Mouse (Mus musculus) embryonic facial prominence, embryonic 14.5 days (tissue): Measurements from ENCODE around the gene Bcdin3d. TPM values are rescaled to one million over a fixed set of nuclear protein-coding genes. Genes with fewer than 3 reads are reported as not detected.

Source experiments
- ATAC-seq: fragments of 200-750 bp; cut with Nextera tagmentation; 2 replicates; pipeline ENCODE4 v1.8.0; 2017; ENCODE audit warnings: low read depth, moderate number of reproducible peaks, moderate TSS enrichment
- DNase-seq: peaks from one replicate; pipeline ENCODE4 v3.0.0-alpha.2; 2015; ENCODE audit warnings: low spot score
- H3K27ac ChIP-seq: fragments of 300-500 bp; sonication (generic); replicated peaks from 2 replicates; pipeline ENCODE4 v1.5.1; 2014; ENCODE audit warnings: low read depth, mild to moderate bottlenecking, low read length, moderate library complexity
- H3K27me3 ChIP-seq: fragments of 300-500 bp; sonication (generic); replicated peaks from 2 replicates; pipeline ENCODE4 v1.6.1; 2014; ENCODE audit warnings: low read length; ENCODE audit not compliant: control insufficient read depth, insufficient read depth
- H3K36me3 ChIP-seq: fragments of 300-500 bp; sonication (generic); 2 replicates; pipeline ENCODE4 v1.6.1; 2014; ENCODE audit warnings: low read length, mixed read lengths; ENCODE audit not compliant: control insufficient read depth, insufficient read depth
- H3K4me1 ChIP-seq: fragments of 300-500 bp; sonication (generic); 2 replicates; pipeline ENCODE4 v1.6.1; 2014; ENCODE audit warnings: antibody characterized with exemption, low read length; ENCODE audit not compliant: control insufficient read depth, insufficient read depth
- H3K4me2 ChIP-seq: fragments of 300-500 bp; sonication (generic); 2 replicates; pipeline ENCODE4 v1.6.1; 2014; ENCODE audit warnings: low read depth, mild to moderate bottlenecking, low read length, moderate library complexity, mixed read lengths
- H3K4me3 ChIP-seq: fragments of 300-500 bp; sonication (generic); 2 replicates; pipeline ENCODE4 v1.5.1; 2014; ENCODE audit warnings: low read depth, mild to moderate bottlenecking, low read length
- H3K9ac ChIP-seq: fragments of 300-500 bp; sonication (generic); 2 replicates; pipeline ENCODE4 v1.6.1; 2014; ENCODE audit warnings: low read depth, mild to moderate bottlenecking, low read length, moderate library complexity, mixed read lengths
- H3K9me3 ChIP-seq: fragments of 300-500 bp; sonication (generic); 2 replicates; pipeline ENCODE4 v1.6.1; 2016; ENCODE audit warnings: low read length; ENCODE audit not compliant: control insufficient read depth
- WGBS: fragments of 180-500 bp; shearing (Covaris S2); extraction: QIAGEN DNeasy Blood & Tissue Kit; methylation state at CpG from one replicate; pipeline ENCODE4 v1.1.7; 2014; 5-methylcytosine and 5-hydroxymethylcytosine counted together
- polyA plus RNA-seq: library from polyadenylated mRNA; unstranded; fragments of >200 nt; fragmentation: Nextera tagmentation; extraction: Ambion mirVana; gene quantifications from 2 replicates; pipeline ENCODE4 v1.2.1, GENCODE M21; 2014

Gene Bcdin3d
- polyA plus RNA-seq, 1 experiment from 2014 or later: 10.8 TPM

DNA sequence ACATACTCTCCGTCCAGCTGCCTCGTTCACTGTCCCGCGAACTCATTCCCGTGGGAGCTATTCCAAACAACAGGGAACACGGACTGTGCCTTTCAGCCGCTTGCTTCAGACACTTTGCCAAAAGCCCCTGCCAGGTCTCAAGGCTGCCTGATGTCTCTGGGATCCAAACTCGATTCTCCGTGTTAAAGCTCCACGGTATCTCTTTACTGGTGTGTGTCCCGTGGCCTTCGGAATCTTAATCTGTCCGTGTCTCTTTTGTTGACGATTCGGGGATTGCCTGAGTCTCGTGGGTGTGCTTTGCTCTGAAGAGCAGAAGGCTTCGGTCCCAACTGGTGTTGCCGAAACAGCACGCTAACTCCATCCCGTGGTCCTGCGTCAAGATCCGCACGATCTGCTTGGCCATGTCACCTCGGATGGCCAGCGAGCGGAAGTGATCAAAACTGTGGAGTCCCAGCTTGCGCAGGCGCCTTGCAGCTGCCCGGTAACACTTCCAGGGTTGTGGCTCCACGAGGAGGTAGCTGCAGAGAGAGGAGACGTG lies 4.2 kb downstream of the Bcdin3d start:
- WGBS: 85% methylated on average over 31 of the region's 31 CpGs
- peaks cover 26% of the 10 kb centered on the region for H3K36me3 ChIP-seq
- no peak for DNase-seq
- H3K4me2 ChIP-seq: no peak overlapping the region
- H3K4me3 ChIP-seq: no peak overlapping the region
- no peaks in the 10 kb centered on the region for H3K9me3 ChIP-seq
- no peaks in the 10 kb centered on the region for H3K27me3 ChIP-seq
- ATAC-seq: no peak
- no peak overlapping the region for H3K9ac ChIP-seq
- peaks cover 12% of the 10 kb centered on the region for H3K4me1 ChIP-seq
- H3K27ac ChIP-seq: no peak overlapping the region

DNA sequence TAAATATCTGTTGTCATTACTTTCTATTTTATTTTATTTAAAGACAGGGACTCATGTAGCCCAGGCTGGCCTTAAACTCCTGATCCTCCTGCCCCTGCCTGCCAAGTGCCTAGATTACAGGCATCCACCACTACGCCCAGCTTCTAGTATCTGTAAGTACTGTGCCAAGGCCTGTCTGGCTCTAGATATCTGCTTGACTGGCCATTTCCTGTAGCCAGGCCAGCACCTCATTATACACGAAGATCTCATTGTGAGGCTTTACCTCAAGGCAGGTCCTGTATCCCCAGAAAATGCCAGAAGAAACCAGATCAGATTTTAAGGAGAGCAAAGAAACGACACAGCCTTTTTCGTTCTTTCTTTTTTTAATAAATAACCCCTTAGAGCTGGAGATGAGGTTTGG lies 4.8 kb downstream of the Bcdin3d start:
- ATAC-seq: no peak
- 88% methylated on average over 4 of the region's 4 CpGs for WGBS
- H3K9ac ChIP-seq: no peak overlapping the region
- H3K36me3 ChIP-seq: peaks cover 26% of the 10 kb centered on the region
- no peak overlapping the region for H3K4me2 ChIP-seq
- H3K27me3 ChIP-seq: no peaks in the 10 kb centered on the region
- H3K9me3 ChIP-seq: no peaks in the 10 kb centered on the region
- DNase-seq: no peak
- H3K4me1 ChIP-seq: peaks cover 9% of the 10 kb centered on the region
- H3K27ac ChIP-seq: no peak overlapping the region
- no peak overlapping the region for H3K4me3 ChIP-seq

DNA sequence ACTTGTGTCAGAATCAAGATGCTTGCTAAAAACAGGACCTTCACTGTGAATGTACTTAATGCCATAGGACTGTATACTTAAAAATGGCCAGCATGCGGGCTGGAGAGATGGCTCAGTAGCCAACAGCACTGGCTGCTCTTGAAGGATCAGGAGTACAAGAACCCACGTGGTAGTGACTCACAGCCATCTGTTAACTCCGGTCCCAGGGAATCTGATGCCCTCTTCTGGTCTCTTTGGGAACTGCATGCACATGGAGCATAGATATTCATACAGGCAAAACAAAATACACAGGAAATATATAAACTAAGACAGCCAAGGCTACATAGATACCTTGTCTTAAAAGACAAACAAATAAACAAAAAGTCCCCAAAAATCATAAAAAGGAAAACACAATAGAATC lies 5.5 kb downstream of the Bcdin3d start:
- peaks cover 26% of the 10 kb centered on the region for H3K36me3 ChIP-seq
- 42% methylated on average over 3 of the region's 3 CpGs for WGBS
- H3K9me3 ChIP-seq: no peaks in the 10 kb centered on the region
- no peak overlapping the region for H3K27ac ChIP-seq
- H3K4me3 ChIP-seq: no peak overlapping the region
- ATAC-seq (no peak), DNase-seq (peak; percentile 71)
- no peak overlapping the region for H3K9ac ChIP-seq
- peaks cover 8% of the 10 kb centered on the region for H3K4me1 ChIP-seq
- no peak overlapping the region for H3K4me2 ChIP-seq
- H3K27me3 ChIP-seq: no peaks in the 10 kb centered on the region

DNA sequence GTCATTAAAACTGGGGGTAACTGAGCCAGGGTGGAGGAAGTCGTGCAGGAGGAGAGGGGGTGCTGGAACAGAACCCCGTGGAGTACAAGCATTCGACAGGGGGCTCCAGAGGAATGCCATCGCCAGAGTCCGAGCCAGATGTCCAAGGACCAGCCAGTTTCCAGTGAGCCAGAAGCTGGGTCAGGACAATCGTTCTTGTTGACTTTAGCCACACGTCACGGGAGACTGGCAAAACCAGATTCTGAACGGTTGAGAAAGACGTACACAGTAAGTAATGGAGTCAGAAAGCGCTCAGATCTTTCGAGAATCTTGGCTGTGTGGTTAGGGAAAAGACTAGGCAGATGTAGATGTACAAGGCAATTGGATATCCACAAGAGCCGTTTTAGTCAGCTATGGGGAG lies 11.3 kb downstream of the Bcdin3d start:
- WGBS: 52% methylated on average over 13 of the region's 13 CpGs
- peak overlapping the region; percentile 67; the same call in 1 of the 2 replicates for H3K27ac ChIP-seq
- no peak overlapping the region for H3K4me2 ChIP-seq
- H3K9ac ChIP-seq: no peak overlapping the region
- ATAC-seq: no peak
- DNase-seq: no peak
- H3K27me3 ChIP-seq: no peaks in the 10 kb centered on the region
- H3K4me1 ChIP-seq: peaks cover 4% of the 10 kb centered on the region
- H3K36me3 ChIP-seq: 0 out of 2 replicates have a peak, but pooled peaks cover 8% of the 10 kb centered on the region
- H3K4me3 ChIP-seq: no peak overlapping the region
- H3K9me3 ChIP-seq: no peaks in the 10 kb centered on the region

DNA sequence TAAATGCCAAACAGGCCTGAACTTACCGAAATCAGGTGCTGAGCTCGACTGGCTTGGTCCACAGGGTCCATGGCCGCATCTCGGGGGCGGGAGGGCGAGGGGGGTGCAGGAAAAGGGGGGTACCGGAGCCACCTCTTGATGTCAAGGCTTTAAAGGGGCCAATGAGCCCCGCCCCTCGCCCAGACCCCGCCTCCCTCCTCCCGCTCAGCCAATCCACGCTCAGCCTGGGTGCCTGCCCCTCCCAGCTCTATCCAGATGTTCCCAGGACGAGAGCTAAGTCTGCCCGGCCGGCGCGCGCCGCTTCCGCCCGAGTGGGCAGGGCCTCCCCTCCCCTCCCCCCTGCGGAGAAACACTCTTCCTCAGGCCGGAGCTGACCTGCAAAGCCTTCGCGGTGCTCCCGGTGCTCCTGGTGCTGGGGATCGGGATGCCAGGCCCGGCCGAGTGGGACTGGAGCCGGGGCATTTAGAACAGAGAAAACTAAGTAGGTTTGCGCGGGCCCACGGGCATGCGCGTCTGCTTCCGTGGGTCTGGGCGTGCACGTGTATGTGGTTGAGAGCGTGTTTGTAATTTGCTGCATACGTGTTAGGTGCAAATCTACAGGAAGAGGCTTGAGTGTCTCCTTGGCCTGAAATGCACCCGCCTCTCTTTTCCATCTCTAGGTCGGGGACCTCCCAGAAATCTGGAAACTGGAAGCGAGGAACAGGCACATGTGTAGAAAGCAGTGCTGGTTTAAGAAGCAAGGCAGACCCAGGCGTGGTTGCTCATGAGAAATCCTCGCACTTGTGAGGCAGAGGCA lies 16.7 kb downstream of the Bcdin3d start, which contains the start of gene Nckap5l:
Gene Nckap5l, minus strand, starts transcription at position 143 of the 796 bp plus-strand sequence.
- ATAC-seq: peak; percentile 95
- Histone ChIP-seq H3K27me3 (no peaks in the 10 kb centered on the region), H3K9me3 (no peaks in the 10 kb centered on the region), H3K4me3 (peak within 1 kb of the TSS; percentile 85), H3K9ac (peak within 1 kb of the TSS; percentile 84), H3K4me2 (peak within 1 kb of the TSS; percentile 61), H3K4me1 (peaks cover 24% of the 10 kb centered on the region), H3K27ac (peak within 1 kb of the TSS; percentile 93), H3K36me3 (0 out of 2 replicates have a peak, but pooled peaks cover 20% of the 10 kb centered on the region)
- WGBS: under 1% methylated on average over 29 of the region's 45 CpGs
- peak; percentile 97 for DNase-seq

DNA sequence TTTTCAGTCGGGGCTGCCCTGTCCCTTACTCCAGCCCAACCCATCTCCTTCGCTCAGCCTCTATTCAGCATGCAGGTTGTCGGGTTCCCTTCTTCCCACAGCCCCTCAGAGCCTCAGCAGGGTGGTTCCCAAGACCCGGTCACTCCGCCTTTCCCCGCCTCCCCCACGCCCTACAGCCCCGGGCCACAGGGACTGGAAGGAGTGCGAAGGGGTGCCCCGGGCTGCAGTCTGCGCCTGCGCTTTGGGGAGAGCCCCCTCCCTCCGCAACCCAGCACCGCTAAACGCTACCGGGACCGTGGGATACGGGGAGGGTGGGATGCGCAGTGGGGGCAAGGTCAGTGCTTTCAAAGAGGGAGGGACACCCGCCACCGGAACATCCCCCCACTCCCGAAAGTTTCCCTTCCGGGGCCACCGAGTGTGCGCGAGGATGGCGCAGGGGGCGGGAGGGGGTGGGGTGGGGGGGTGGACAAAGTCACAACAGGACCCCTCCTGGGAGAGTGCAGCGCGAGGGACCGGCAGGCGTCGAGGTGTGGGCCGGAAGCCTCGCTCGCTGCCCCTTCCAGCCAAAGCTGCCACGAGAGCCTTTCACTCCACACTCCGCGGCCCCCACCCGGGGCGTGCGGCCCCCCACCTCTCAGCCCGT lies 17.4 kb downstream of the Bcdin3d start:
- Histone ChIP-seq H3K27me3 (no peaks in the 10 kb centered on the region), H3K4me3 (peak overlapping the region; percentile 85), H3K4me2 (peak overlapping the region; percentile 61), H3K9me3 (no peaks in the 10 kb centered on the region), H3K27ac (peak overlapping the region; percentile 93), H3K36me3 (0 out of 2 replicates have a peak, but pooled peaks cover 27% of the 10 kb centered on the region), H3K9ac (peak overlapping the region; percentile 84), H3K4me1 (peaks cover 24% of the 10 kb centered on the region)
- WGBS: under 1% methylated on average over 28 of the region's 43 CpGs
- DNase-seq (peak; percentile 82), ATAC-seq (peak; percentile 80)

DNA sequence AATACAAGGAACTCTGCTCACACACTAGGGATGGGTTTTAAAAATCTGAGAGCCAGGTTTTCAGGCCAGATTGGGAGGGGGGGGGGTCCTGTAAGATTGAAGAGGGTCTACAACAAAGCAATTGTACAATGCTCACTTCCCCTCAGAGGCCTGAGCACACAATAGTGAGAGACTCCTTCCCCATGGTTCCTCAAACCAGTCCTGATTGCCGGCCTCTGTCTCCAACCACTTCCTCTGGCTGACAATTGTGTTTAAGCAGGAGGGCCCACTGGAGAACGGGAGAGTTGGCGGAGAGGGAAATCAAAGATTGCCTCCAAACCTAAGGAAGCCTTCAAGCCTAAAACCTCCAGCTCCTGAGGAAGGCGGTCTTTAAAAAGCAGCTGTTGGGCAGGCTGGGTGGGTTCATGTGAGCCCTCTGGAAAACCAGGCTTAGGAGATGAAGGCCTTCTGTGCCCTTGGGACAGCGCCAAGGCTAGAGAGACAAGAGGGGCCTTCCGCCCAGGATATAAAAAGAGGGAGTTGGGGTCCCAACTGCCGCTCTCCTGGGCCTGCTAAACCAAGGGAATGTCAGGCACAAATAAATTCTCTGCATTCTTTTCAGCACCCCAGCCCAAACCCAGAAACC lies 18.1 kb downstream of the Bcdin3d start:
- DNase-seq (peak; percentile 64), ATAC-seq (no peak)
- WGBS: 7% methylated on average over 7 of the region's 7 CpGs
- H3K36me3 ChIP-seq: 0 out of 2 replicates have a peak, but pooled peaks cover 27% of the 10 kb centered on the region
- H3K27me3 ChIP-seq: no peaks in the 10 kb centered on the region
- peak overlapping the region; percentile 61 for H3K4me2 ChIP-seq
- no peaks in the 10 kb centered on the region for H3K9me3 ChIP-seq
- H3K4me1 ChIP-seq: peaks cover 24% of the 10 kb centered on the region
- peak overlapping the region; percentile 84 for H3K9ac ChIP-seq
- H3K4me3 ChIP-seq: peak overlapping the region; percentile 85
- peak overlapping the region; percentile 93 for H3K27ac ChIP-seq

DNA sequence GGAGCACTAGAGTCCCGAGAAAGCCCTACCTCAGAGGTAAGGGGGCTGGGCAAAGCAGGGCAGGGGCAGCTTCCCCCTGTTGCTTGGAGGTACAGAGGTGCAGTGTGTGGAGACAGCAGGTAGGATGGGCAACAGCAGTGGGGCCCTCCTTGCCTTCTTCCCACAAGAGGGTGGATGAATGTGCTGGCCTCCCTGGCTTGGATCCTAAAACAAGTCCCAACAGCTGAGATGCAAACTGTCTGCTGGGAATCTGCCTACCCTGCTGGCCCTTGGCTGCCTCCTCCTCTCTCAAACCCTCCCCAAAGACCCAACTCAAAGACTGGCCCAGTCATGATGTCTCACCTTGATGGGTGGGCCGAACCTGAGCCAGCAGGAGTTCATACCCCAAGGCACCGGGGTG lies 19.1 kb downstream of the Bcdin3d start:
- Histone ChIP-seq H3K4me1 (peaks cover 24% of the 10 kb centered on the region), H3K27ac (no peak overlapping the region), H3K4me2 (peak overlapping the region; percentile 61), H3K9ac (no peak overlapping the region; the same call in 1 of the 2 replicates), H3K9me3 (no peaks in the 10 kb centered on the region), H3K4me3 (peak overlapping the region; percentile 85; the same call in 1 of the 2 replicates), H3K36me3 (peaks cover 31% of the 10 kb centered on the region; the same call in 1 of the 2 replicates), H3K27me3 (no peaks in the 10 kb centered on the region)
- ATAC-seq: no peak
- no peak for DNase-seq
- WGBS: 64% methylated on average over 3 of the region's 3 CpGs
